Mouse (Mus musculus) MEL (cell line): Measurements from ENCODE around the gene Dhrs7b. TPM values are rescaled to one million over a fixed set of nuclear protein-coding genes. Genes with fewer than 3 reads are reported as not detected.

Source experiments
- DNase-seq: peaks from one replicate; pipeline ENCODE4 v3.0.0; 2011; ENCODE audit warnings: low read depth, low spot score
- H3K27ac ChIP-seq: 2 replicates; pipeline ENCODE4 v1.5.1; 2012; ENCODE audit warnings: low read depth, mild to moderate bottlenecking, control low read depth, low read length, moderate library complexity; ENCODE audit not compliant: control insufficient read depth
- H3K27me3 ChIP-seq, 2 experiments: fragments of 150-350 bp in 1 of 2; sonication (generic) in 1 of 2; 2 replicates each; pipeline ENCODE4 v1.6.1; 2012; ENCODE audit warnings: low read length in 2 of 2, mild to moderate bottlenecking in 2 of 2, improper control_type of control experiment in 1 of 2, moderate library complexity in 1 of 2; ENCODE audit not compliant: insufficient read depth in 2 of 2, control insufficient read depth in 1 of 2
- H3K36me3 ChIP-seq, 2 experiments: 2 replicates each; pipeline ENCODE4 v1.6.1; 2012 to 2014; ENCODE audit warnings: low read length in 2 of 2, improper control_type of control experiment in 1 of 2, inconsistent platforms in 1 of 2, mild to moderate bottlenecking in 1 of 2; ENCODE audit not compliant: insufficient read depth in 2 of 2, control insufficient read depth in 1 of 2
- H3K4me1 ChIP-seq, 2 experiments: fragments of 150-350 bp in 1 of 2; sonication (generic) in 1 of 2; 2 replicates each; pipeline ENCODE4 v1.6.1; 2012; ENCODE audit warnings: low read length in 2 of 2, improper control_type of control experiment in 1 of 2, mild to moderate bottlenecking in 1 of 2; ENCODE audit not compliant: insufficient read depth in 2 of 2, control insufficient read depth in 1 of 2
- H3K4me3 ChIP-seq, 2 experiments: fragments of 150-350 bp in 1 of 2; sonication (generic) in 1 of 2; 2 replicates each; pipeline ENCODE4 v1.5.1; 2012; ENCODE audit warnings: low read depth in 2 of 2, low read length in 2 of 2, mild to moderate bottlenecking in 2 of 2, moderate library complexity in 2 of 2, control low read depth in 1 of 2, improper control_type of control experiment in 1 of 2; ENCODE audit not compliant: control insufficient read depth in 1 of 2, insufficient read depth in 1 of 2
- H3K79me2 ChIP-seq: 2 replicates; pipeline ENCODE4 v1.6.1; 2012; ENCODE audit warnings: mild to moderate bottlenecking, low read length, moderate library complexity; ENCODE audit not compliant: control insufficient read depth, poor library complexity, insufficient read depth
- H3K9ac ChIP-seq: 2 replicates; pipeline ENCODE4 v1.6.1; 2012; ENCODE audit warnings: low read depth, mild to moderate bottlenecking, control low read depth, low read length, moderate library complexity; ENCODE audit not compliant: control insufficient read depth, poor library complexity, severe bottlenecking
- H3K9me3 ChIP-seq: fragments of 150-350 bp; sonication (generic); replicated peaks from 2 replicates; pipeline ENCODE4 v1.6.1; 2012; ENCODE audit warnings: mild to moderate bottlenecking, low read length, improper control_type of control experiment, moderate library complexity; ENCODE audit not compliant: insufficient read depth
- CHD1 ChIP-seq: IDR thresholded peaks from 2 replicates; pipeline ENCODE4 v1.6.1; 2012; ENCODE audit warnings: low read depth, mild to moderate bottlenecking, inconsistent platforms, low read length, improper control_type of control experiment
- EP300 ChIP-seq, 2 experiments: IDR thresholded peaks; 2 replicates each; pipeline ENCODE4 v1.6.1; 2011; ENCODE audit warnings: improper control_type of control experiment in 2 of 2, low read length in 2 of 2, low read depth in 1 of 2, mild to moderate bottlenecking in 1 of 2
- GABPA ChIP-seq: IDR thresholded peaks from 2 replicates; pipeline ENCODE4 v1.6.1; 2012; ENCODE audit warnings: low read depth, mild to moderate bottlenecking, inconsistent platforms, low read length, improper control_type of control experiment, moderate library complexity
- HCFC1 ChIP-seq: IDR thresholded peaks from 2 replicates; pipeline ENCODE4 v1.6.1; 2012; ENCODE audit warnings: low read depth, mild to moderate bottlenecking, inconsistent platforms, low read length, improper control_type of control experiment, moderate library complexity
- KAT2A ChIP-seq: conservative IDR thresholded peaks from 2 replicates; pipeline ENCODE4 v1.6.1; 2012; ENCODE audit warnings: low read depth, low read length, improper control_type of control experiment, inconsistent platforms
- MEF2A ChIP-seq: IDR thresholded peaks from 2 replicates; pipeline ENCODE4 v1.6.1; 2014; ENCODE audit warnings: low read depth, mild to moderate bottlenecking, inconsistent platforms, low read length, improper control_type of control experiment; ENCODE audit not compliant: poor library complexity, insufficient replicate concordance, severe bottlenecking; ENCODE audit errors: extremely low read depth
- MYC ChIP-seq: IDR thresholded peaks from 2 replicates; pipeline ENCODE4 v1.6.1; 2011; ENCODE audit warnings: low read depth, mild to moderate bottlenecking, low read length, improper control_type of control experiment, moderate library complexity
- POLR2AphosphoS2 ChIP-seq: IDR thresholded peaks from 2 replicates; pipeline ENCODE4 v1.6.1; 2011; ENCODE audit warnings: low read length, improper control_type of control experiment
- SIN3A ChIP-seq: IDR thresholded peaks from 2 replicates; pipeline ENCODE4 v1.6.1; 2012; ENCODE audit warnings: low read length, improper control_type of control experiment, inconsistent platforms
- SMC3 ChIP-seq: IDR thresholded peaks from 2 replicates; pipeline ENCODE4 v1.6.1; 2011; ENCODE audit warnings: low read depth, low read length, improper control_type of control experiment
- UBTF ChIP-seq: IDR thresholded peaks from 2 replicates; pipeline ENCODE4 v1.6.1; 2012; ENCODE audit warnings: low read depth, mild to moderate bottlenecking, inconsistent platforms, low read length, improper control_type of control experiment, moderate library complexity, borderline replicate concordance; ENCODE audit not compliant: insufficient read depth
- USF2 ChIP-seq, 2 experiments: IDR thresholded peaks; 2 replicates each; pipeline ENCODE4 v1.6.1; 2011 to 2012; ENCODE audit warnings: improper control_type of control experiment in 2 of 2, low read length in 2 of 2, borderline replicate concordance in 1 of 2, inconsistent platforms in 1 of 2, low read depth in 1 of 2, mild to moderate bottlenecking in 1 of 2; ENCODE audit not compliant: insufficient read depth in 1 of 2
- ZKSCAN1 ChIP-seq: IDR thresholded peaks from 2 replicates; pipeline ENCODE4 v1.6.1; 2012; ENCODE audit warnings: low read depth, mild to moderate bottlenecking, inconsistent platforms, low read length, improper control_type of control experiment, moderate library complexity
- ZNF384 ChIP-seq: IDR thresholded peaks from 2 replicates; pipeline ENCODE4 v1.6.1; 2012; ENCODE audit warnings: low read depth, mild to moderate bottlenecking, inconsistent platforms, low read length, improper control_type of control experiment
- polyA plus RNA-seq, 2 experiments: library from polyadenylated mRNA; stranded (reverse) in 1 of 2; unstranded in 1 of 2; fragments of >175 nt in 1 of 2; fragments of >200 nt in 1 of 2; gene quantifications; 2 replicates each; pipeline versions ENCODE4 v1.2.1 to v1.2.4; 2012; ENCODE audit warnings: low replicate concordance in 2 of 2, low read depth in 1 of 2; ENCODE audit not compliant: insufficient read length in 2 of 2, insufficient read depth in 1 of 2, missing spikeins in 1 of 2
- total RNA-seq: library from RNA; depleted of rRNA; stranded (reverse); fragments of 300-350 nt; gene quantifications from 2 replicates; pipeline ENCODE4 v1.2.3, GENCODE M21; 2012

Dhrs7b gene
- total and polyA plus RNA-seq, 3 experiments = 49.5 to 94.7 (median 81.5) TPM

DNA sequence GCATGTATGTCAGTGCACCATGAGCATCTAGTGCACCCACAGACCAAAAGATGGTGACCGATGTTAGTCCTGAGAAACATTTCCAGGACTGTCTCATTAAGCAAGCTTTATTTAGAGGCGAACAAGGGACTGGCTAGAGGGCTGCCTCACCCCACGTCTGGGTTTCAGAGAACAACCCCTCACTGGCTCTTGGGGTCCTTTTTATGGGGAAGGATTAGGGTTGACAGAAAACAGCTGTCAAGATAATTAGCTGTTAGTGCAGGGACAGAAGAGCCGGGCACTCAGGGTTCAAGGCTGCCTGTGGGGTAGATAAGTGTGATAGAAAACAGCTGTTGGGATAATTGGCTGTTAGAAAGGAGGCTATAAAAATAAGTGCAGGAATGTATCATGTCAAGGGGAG lies 65.5 kb downstream of the Dhrs7b start:
- TF ChIP-seq MEF2A (no peak), EP300 (IDR thresholded peaks at IDR 0.05; ENCODE audit: low read depth in 1 of 2, low read length in 2 of 2) (no peak), SIN3A (no peak), USF2 (IDR thresholded peaks at IDR 0.05; ENCODE audit: borderline replicate concordance in 1 of 2, insufficient read depth in 1 of 2, low read depth in 1 of 2, low read length in 2 of 2) (no peak), KAT2A (no peak), HCFC1 (no peak), ZNF384 (no peak), UBTF (no peak)
- DNase-seq = no peak
- H3K9me3 ChIP-seq = no peaks in the 10 kb centered on the region
- H3K36me3 ChIP-seq = no peaks in the 10 kb centered on the region
- H3K79me2 ChIP-seq = no peaks in the 10 kb centered on the region
- no peak overlapping the region for H3K27ac ChIP-seq
- H3K4me3 ChIP-seq = no peak overlapping the region
- peaks cover 0 to 4% of the 10 kb centered on the region in 2 experiments; a peak in 3 of 4 replicates for H3K27me3 ChIP-seq
- H3K9ac ChIP-seq = no peak overlapping the region
- H3K4me1 ChIP-seq = peaks cover 0 to 2% of the 10 kb centered on the region in 2 experiments; a peak in 1 of 4 replicates

- TF ChIP-seq POLR2AphosphoS2 (no peak), MYC (no peak), MEF2A (no peak)
- no peaks in the 10 kb centered on the region for H3K4me1 ChIP-seq
- no peaks in the 10 kb centered on the region for H3K36me3 ChIP-seq
- H3K9me3 ChIP-seq = no peaks in the 10 kb centered on the region
- no peaks in the 10 kb centered on the region for H3K79me2 ChIP-seq
- DNase-seq = no peak
- no peak overlapping the region for H3K9ac ChIP-seq
- peaks cover 0 to 2% of the 10 kb centered on the region in 2 experiments; a peak in 2 of 4 replicates for H3K27me3 ChIP-seq
- H3K27ac ChIP-seq = no peak overlapping the region
- H3K4me3 ChIP-seq = no peak overlapping the region
These were observed 71.6 kb downstream of the Dhrs7b start for GRCm38 (mm10) chr11:60902001-60902400.

DNA sequence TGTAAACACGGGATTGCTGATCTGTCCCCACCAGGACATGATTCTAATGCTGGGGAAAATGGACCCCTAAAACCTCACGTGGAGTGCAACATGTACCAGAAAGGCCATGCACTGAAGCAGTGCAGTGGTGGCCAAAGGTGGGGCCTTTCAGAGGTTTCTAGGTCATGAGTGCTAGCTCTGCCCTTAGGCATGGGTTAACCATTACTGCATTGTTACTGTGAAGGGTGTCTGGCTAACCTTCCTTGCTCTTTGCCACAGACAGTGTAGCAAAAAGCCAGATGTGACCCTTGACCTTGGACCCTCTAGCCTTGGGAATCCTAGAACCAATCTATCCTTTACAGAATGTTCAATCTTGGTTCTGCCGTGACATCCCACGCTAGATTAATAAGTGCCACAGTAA lies 72.1 kb downstream of the Dhrs7b start:
- Histone ChIP-seq H3K36me3 (no peaks in the 10 kb centered on the region), H3K9ac (no peak overlapping the region), H3K9me3 (no peaks in the 10 kb centered on the region), H3K27me3 (peaks cover 0 to under 1% of the 10 kb centered on the region in 2 experiments; a peak in 2 of 4 replicates), H3K79me2 (no peaks in the 10 kb centered on the region), H3K4me3 (no peak overlapping the region), H3K27ac (no peak overlapping the region), H3K4me1 (no peaks in the 10 kb centered on the region)
- TF ChIP-seq MEF2A (no peak), CHD1 (no peak), ZKSCAN1 (no peak), SMC3 (no peak), SIN3A (no peak), GABPA (no peak)
- DNase-seq = no peak
